Mouse (Mus musculus) liver, adult 2 months (tissue): Measurements from ENCODE around the gene Gucy2g. TPM values are rescaled to one million over a fixed set of nuclear protein-coding genes. Genes with fewer than 3 reads are reported as not detected.
"Not testable (repeated sequence)": the region's sequence is repeated elsewhere in the genome, so short reads cannot be mapped to it uniquely, and the experiment has no call there.

ENCODE experiments used
- DNase-seq: peaks from one replicate; pipeline ENCODE4 v3.0.0-alpha.2; 2011; ENCODE audit warnings: low read depth, low spot score; ENCODE audit errors: extremely low read depth
- H3K27ac ChIP-seq: fragments of 200-500 bp; replicated peaks from 2 replicates; pipeline ENCODE4 v1.5.1; 2012; ENCODE audit warnings: low read depth, mild to moderate bottlenecking, control low read depth, inconsistent platforms, low read length; ENCODE audit not compliant: insufficient read depth
- H3K27me3 ChIP-seq: fragments of 200-500 bp; 2 replicates; pipeline ENCODE4 v1.6.1; 2012; ENCODE audit warnings: mild to moderate bottlenecking, moderate library complexity, low read length, inconsistent platforms; ENCODE audit not compliant: control insufficient read depth, insufficient read depth
- H3K36me3 ChIP-seq: fragments of 200-500 bp; 2 replicates; pipeline ENCODE4 v1.6.1; 2012; ENCODE audit warnings: low read length, inconsistent platforms; ENCODE audit not compliant: control insufficient read depth, insufficient read depth
- H3K4me1 ChIP-seq: fragments of 200-500 bp; 2 replicates; pipeline ENCODE4 v1.6.1; 2011; ENCODE audit warnings: low read length; ENCODE audit not compliant: control insufficient read depth, insufficient read depth
- H3K4me3 ChIP-seq: fragments of 200-500 bp; 2 replicates; pipeline ENCODE4 v1.5.1; 2011; ENCODE audit warnings: low read depth, mild to moderate bottlenecking, control low read depth, low read length, moderate library complexity; ENCODE audit not compliant: insufficient read depth
- H3K79me2 ChIP-seq: fragments of 200-500 bp; 2 replicates; pipeline ENCODE4 v1.6.1; 2012; ENCODE audit warnings: inconsistent platforms, mild to moderate bottlenecking, low read length, moderate library complexity; ENCODE audit not compliant: control insufficient read depth, insufficient read depth
- H3K9ac ChIP-seq: fragments of 200-500 bp; 2 replicates; pipeline ENCODE4 v1.6.1; 2012; ENCODE audit warnings: low read depth, mild to moderate bottlenecking, control low read depth, inconsistent platforms, low read length
- CTCF ChIP-seq: fragments of 200-500 bp; IDR thresholded peaks from 2 replicates; pipeline ENCODE4 v1.5.1; 2011; ENCODE audit warnings: low read depth, low read length, control low read depth
- POLR2A ChIP-seq: fragments of 200-500 bp; IDR thresholded peaks from 2 replicates; pipeline ENCODE4 v1.6.1; 2011; ENCODE audit warnings: low read length, control low read depth; ENCODE audit not compliant: insufficient read depth; ENCODE audit errors: extremely low read depth
- WGBS: fragments of 180-500 bp; shearing (Covaris S2); methylation state at CpG from one replicate; pipeline ENCODE4 v1.1.7; 2018; 5-methylcytosine and 5-hydroxymethylcytosine counted together
- polyA plus RNA-seq: library from polyadenylated mRNA; depleted of rRNA; stranded (reverse); fragments of >200 nt; gene quantifications from 2 replicates; pipeline ENCODE4 v1.2.3, GENCODE M21; 2012; rRNA removed
- total RNA-seq: library from RNA; depleted of rRNA; stranded (reverse); fragments of >200 nt; gene quantifications from 2 replicates; pipeline ENCODE4 v1.2.3, GENCODE M21; 2014; rRNA removed

Gene Gucy2g
- total and polyA plus RNA-seq, 2 experiments, result 0.04 TPM; not detected in 1

DNA sequence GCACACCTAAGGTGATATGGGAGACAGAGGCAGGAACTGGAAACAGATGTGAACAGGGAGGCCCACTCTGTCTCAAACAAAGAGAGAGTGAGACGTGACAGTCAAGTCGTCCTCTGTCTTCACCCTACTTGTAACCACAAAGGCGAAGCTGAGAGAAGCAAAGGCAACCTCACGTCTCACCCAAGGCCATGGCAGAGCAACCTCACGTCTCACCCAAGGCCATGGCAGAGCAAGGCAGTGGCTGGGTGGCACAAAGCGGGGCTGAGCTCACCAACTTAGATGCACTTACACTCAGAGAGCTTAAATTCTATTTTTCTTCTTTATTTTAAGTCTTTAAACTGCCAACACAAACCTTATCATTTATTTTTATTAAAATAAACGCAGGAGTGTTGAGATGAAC lies 84.0 kb downstream of the Gucy2g start:
- DNase-seq, result no peak

DNA sequence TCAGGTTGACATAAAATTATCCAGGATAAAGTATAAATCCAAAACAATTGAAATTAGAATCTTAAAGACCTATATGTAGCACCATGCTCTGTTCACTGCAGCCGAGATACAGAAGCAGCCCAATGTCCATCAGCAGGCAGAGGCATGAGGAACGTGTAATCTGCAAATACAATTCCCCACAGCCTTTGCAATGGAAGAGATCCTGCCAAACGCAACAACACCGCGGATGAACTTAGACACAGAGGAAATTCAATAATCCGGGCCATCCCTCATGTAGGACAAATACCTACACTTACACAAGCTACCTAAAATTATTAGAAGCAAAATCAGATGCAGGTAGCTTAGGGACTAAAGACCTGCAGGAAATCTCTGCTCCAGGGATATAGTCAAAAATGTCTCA lies 88.1 kb downstream of the Gucy2g start:
- no peaks in the 10 kb centered on the region for H3K36me3 ChIP-seq
- H3K27me3 ChIP-seq, result no peaks in the 10 kb centered on the region
- peaks cover 5% of the 10 kb centered on the region for H3K4me1 ChIP-seq
- TF ChIP-seq CTCF (no peak), POLR2A (no peak)
- H3K4me3 ChIP-seq, result no peak overlapping the region
- peak; percentile 79 for DNase-seq
- H3K79me2 ChIP-seq, result no peaks in the 10 kb centered on the region
- H3K27ac ChIP-seq, result no peak overlapping the region
- WGBS, result 31% methylated on average over 6 of the region's 6 CpGs
- H3K9ac ChIP-seq, result no peak overlapping the region

More for the DNA sequence above, 84.0 kb downstream of the Gucy2g start:
- TF ChIP-seq CTCF (no peak), POLR2A (no peak)
- peaks cover 2% of the 10 kb centered on the region; the same call in 1 of the 2 replicates for H3K4me1 ChIP-seq
- 91% methylated on average over 7 of the region's 7 CpGs for WGBS
- no peaks in the 10 kb centered on the region for H3K79me2 ChIP-seq
- no peak overlapping the region for H3K9ac ChIP-seq
- no peaks in the 10 kb centered on the region for H3K36me3 ChIP-seq
- H3K27me3 ChIP-seq, result no peaks in the 10 kb centered on the region
- no peak overlapping the region for H3K27ac ChIP-seq
- H3K4me3 ChIP-seq, result no peak overlapping the region

DNA sequence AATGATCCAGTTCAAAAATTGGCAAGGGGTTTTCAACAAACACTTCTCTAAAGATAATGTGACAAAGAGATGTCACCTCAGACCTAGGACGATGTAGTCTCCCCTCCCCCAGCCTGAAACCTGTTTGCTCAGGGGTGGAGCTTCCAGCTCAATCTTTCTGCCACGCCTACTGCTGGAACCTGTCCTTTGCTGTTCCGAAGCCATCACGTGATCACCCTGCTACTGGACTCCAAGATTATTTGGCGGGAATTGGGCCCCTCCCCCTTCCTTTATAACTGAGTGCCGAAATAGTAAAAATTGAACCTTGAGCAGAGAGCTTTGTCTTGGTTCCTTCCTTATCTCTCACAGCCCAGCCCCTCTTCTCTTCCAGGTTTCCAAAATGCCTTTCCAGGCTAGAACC lies 88.8 kb downstream of the Gucy2g start:
- not testable (repeated sequence) for H3K27me3 ChIP-seq
- 6% methylated on average over 6 of the region's 6 CpGs for WGBS

DNA sequence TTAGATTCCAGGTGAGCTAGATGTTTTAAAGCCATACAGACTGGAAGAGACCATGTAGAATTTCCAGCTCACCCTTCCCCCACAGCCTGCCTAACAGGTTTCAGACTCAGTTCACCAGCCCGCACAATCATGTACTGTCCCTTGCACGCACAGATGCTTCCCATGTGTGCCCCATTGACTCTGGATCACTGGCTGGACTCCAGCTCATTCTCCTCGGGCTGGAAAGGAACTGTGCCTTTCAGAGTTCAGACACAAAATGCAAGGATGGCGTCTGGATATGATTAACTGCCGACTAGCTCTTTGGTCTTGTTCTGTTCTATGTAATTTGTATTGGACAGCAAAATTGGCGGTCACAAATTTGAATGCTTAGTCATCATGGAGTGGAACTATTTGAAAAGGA lies 91.4 kb downstream of the Gucy2g start:
- TF ChIP-seq POLR2A (no peak), CTCF (no peak)
- 88% methylated on average over 6 of the region's 6 CpGs for WGBS
- no peak for DNase-seq
- Histone ChIP-seq H3K27ac (no peak overlapping the region; the same call in 1 of the 2 replicates), H3K27me3 (no peaks in the 10 kb centered on the region), H3K4me1 (peaks cover 21% of the 10 kb centered on the region), H3K36me3 (no peaks in the 10 kb centered on the region), H3K79me2 (no peaks in the 10 kb centered on the region), H3K9ac (no peak overlapping the region), H3K4me3 (no peak overlapping the region)

More for the DNA sequence above, 88.8 kb downstream of the Gucy2g start:
- not testable (repeated sequence) for H3K27ac ChIP-seq, H3K79me2 ChIP-seq, H3K36me3 ChIP-seq, H3K4me3 ChIP-seq, H3K9ac ChIP-seq
- peaks cover 12% of the 10 kb centered on the region for H3K4me1 ChIP-seq
- DNase-seq, result peak; percentile 83

DNA sequence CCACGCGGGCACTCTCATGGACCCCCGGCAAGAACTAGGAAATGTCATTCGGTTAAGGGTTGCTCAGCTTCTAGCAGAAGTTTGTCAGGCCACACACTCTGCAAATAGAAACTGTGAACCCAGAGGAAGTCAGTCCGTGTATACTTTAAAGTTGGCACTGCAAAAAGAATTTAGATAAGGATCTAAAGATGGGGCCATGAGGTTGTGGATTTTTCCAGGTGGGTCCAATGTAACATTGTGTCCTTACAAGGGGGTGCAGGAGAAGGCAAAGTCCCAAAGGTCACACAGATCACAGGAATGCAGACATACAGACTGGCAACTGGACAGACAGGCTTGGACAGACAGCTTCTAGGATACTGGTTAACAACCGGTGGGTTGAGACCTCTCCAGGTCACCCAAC lies 92.9 kb downstream of the Gucy2g start:
- TF ChIP-seq CTCF (no peak), POLR2A (no peak)
- WGBS, result 26% methylated on average over 6 of the region's 6 CpGs
- H3K4me1 ChIP-seq, result peaks cover 25% of the 10 kb centered on the region
- no peak overlapping the region for H3K4me3 ChIP-seq
- H3K27ac ChIP-seq, result peak overlapping the region; percentile 25; the same call in 1 of the 2 replicates
- no peak overlapping the region for H3K9ac ChIP-seq
- H3K36me3 ChIP-seq, result no peaks in the 10 kb centered on the region
- DNase-seq, result peak; percentile 76
- no peaks in the 10 kb centered on the region for H3K79me2 ChIP-seq
- no peaks in the 10 kb centered on the region for H3K27me3 ChIP-seq

Other genes with a start within 250 kb of the Gucy2g start
- gene Gpam, start 114.0 kb downstream of the Gucy2g start, total RNA-seq, result 261 and 274 TPM in 2 replicates
- 90.2 and 102 TPM in 2 replicates for gene Gpam, start 114.0 kb downstream of the Gucy2g start, polyA plus RNA-seq
- gene Tectb, start 60.5 kb downstream of the Gucy2g start, total RNA-seq, result 0.18 and 0.20 TPM in 2 replicates
- gene Tectb, start 60.5 kb downstream of the Gucy2g start, polyA plus RNA-seq, result 0.07 TPM in 1 of 2 replicates, not detected in the other
- gene Acsl5, start 10.7 kb upstream of the Gucy2g start, total RNA-seq, result 1,037 and 1,190 TPM in 2 replicates
- 206 and 249 TPM in 2 replicates for gene Acsl5, start 10.7 kb upstream of the Gucy2g start, polyA plus RNA-seq
- 60.1 and 64.0 TPM in 2 replicates for gene Zdhhc6, start 74.8 kb upstream of the Gucy2g start, total RNA-seq
- gene Zdhhc6, start 74.8 kb upstream of the Gucy2g start, polyA plus RNA-seq, result 18.1 and 19.5 TPM in 2 replicates
- 12.7 and 14.8 TPM in 2 replicates for gene Vti1a, start 75.1 kb upstream of the Gucy2g start, total RNA-seq
- 5.2 and 6.1 TPM in 2 replicates for gene Vti1a, start 75.1 kb upstream of the Gucy2g start, polyA plus RNA-seq